Mouse (Mus musculus): ENCODE results near the gene Wdfy2. TPM values are rescaled to one million over a fixed set of nuclear protein-coding genes. Genes with fewer than 3 reads are reported as not detected.

Gene Wdfy2
- polyA plus RNA-seq, 1 experiment: 2.6 TPM

DNA sequence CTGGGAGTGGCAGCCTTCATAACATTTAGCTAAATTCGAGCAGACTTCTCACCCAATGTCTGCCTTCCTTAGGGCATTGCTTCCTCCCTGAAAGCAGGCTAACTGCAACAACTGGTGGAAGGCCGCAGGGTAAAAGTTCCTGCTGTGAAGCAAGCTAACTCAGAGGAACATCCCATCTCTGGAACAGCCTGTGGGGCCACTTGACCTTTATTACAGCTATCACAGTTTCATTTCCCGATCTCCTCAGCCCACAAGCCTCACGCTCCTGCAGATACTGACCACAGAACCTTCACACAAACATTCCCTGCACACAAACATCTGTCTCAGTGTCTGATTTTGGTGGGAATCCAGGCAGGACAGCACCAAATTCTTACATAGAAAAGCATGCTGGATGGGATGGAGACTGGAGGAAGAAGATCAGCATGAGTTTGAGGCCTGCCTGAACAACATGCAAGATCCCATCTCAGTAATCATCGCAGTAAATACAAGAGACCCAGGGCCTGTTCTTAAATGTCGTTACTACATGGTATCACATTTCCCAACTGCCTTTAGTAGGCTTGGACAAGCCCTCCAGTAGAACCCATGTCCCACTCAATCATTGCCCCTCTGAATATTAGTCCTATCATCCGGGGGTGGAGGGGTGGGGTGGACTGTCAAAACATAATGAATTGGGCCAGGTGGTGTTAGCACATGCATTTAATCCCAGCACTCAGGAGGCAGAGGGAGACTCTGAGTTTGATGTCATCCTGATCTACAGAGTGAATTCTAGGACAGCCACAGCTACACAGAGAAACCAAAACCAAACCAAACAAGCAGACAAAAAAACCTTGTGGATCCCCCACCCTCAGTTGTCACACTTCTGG lies 28.6 kb upstream of the Wdfy2 start:
- no peaks in the 10 kb centered on the region for H3K27me3 ChIP-seq (ENCODE audit: control insufficient read depth, insufficient read depth, low read length)
- no peak overlapping the region for H3K27ac ChIP-seq (ENCODE audit: insufficient read depth, low read depth, low read length)
- no peak for TF ChIP-seq POLR2A (IDR thresholded peaks at IDR 0.05; ENCODE audit: low read depth, low read length)
- TF ChIP-seq CTCF (IDR thresholded peaks at IDR 0.05; ENCODE audit: extremely low read depth, insufficient read length, insufficient replicate concordance, low read depth, low read length): no peak
- WGBS: 59% methylated on average over 7 of the region's 7 CpGs
- H3K36me3 ChIP-seq (ENCODE audit: control insufficient read depth, insufficient read depth, low read length): no peaks in the 10 kb centered on the region
- peaks cover 2% of the 10 kb centered on the region; the same call in 1 of the 2 replicates for H3K4me1 ChIP-seq (ENCODE audit: control insufficient read depth, insufficient read depth, insufficient read length, low read length)
- H3K4me3 ChIP-seq (ENCODE audit: low read depth, low read length): no peak overlapping the region

DNA sequence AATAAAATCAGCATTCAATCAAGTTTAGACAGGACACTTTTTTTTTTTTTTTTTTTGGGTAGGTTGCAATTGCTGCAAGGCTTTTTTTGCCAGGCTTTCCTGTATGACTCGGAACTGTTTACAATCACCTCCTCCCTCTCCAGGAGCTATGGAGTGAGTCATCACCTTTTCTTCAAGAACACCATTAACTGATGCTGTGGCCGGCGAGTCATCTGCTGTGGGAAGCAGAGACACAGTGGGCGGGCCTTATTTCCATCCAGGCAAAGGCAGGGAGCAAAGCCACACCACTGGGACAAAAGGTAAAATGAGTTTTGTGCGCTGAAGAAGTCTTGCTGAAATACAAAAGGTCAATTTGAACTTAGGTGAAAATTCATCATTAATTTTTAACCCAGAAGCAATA lies 24.7 kb upstream of the Wdfy2 start:
- WGBS: 20% methylated on average over 5 of the region's 5 CpGs
- peaks cover 2% of the 10 kb centered on the region; the same call in 1 of the 2 replicates for H3K4me1 ChIP-seq (ENCODE audit: control insufficient read depth, insufficient read depth, insufficient read length, low read length)
- H3K36me3 ChIP-seq (ENCODE audit: control insufficient read depth, insufficient read depth, low read length): no peaks in the 10 kb centered on the region
- TF ChIP-seq CTCF (IDR thresholded peaks at IDR 0.05; ENCODE audit: extremely low read depth, insufficient read length, insufficient replicate concordance, low read depth, low read length): no peak
- no peak for TF ChIP-seq POLR2A (IDR thresholded peaks at IDR 0.05; ENCODE audit: low read depth, low read length)
- no peak overlapping the region for H3K27ac ChIP-seq (ENCODE audit: insufficient read depth, low read depth, low read length)
- no peak overlapping the region for H3K4me3 ChIP-seq (ENCODE audit: low read depth, low read length)
- H3K27me3 ChIP-seq (ENCODE audit: control insufficient read depth, insufficient read depth, low read length): no peaks in the 10 kb centered on the region; the same call in 1 of the 2 replicates

DNA sequence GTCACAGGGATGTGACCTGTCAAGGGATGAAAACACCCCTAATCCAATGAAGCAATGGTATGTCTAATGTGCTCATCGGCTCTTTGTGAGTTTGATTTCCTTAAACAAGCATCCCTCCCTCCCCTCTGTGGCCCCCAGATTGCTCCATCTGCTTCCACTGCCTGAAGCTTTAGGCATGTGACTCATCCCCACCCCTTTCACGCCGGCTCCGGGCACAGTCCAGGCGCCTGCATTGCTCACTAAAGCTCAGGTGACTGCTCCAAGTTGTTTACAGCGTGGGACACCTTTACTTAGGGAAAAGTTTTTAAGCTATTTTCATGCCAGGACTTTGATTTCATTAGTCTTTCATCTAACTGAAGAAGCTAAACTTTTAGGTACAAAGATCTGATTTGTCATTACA lies 22.9 kb upstream of the Wdfy2 start:
- Histone ChIP-seq H3K27me3 (ENCODE audit: control insufficient read depth, insufficient read depth, low read length) (no peaks in the 10 kb centered on the region; the same call in 1 of the 2 replicates), H3K27ac (ENCODE audit: insufficient read depth, low read depth, low read length) (no peak overlapping the region), H3K4me3 (ENCODE audit: low read depth, low read length) (no peak overlapping the region), H3K4me1 (ENCODE audit: control insufficient read depth, insufficient read depth, insufficient read length, low read length) (peaks cover 2% of the 10 kb centered on the region; the same call in 1 of the 2 replicates), H3K36me3 (ENCODE audit: control insufficient read depth, insufficient read depth, low read length) (no peaks in the 10 kb centered on the region)
- WGBS: 27% methylated on average over 6 of the region's 6 CpGs
- TF ChIP-seq CTCF (IDR thresholded peaks at IDR 0.05; ENCODE audit: extremely low read depth, insufficient read length, insufficient replicate concordance, low read depth, low read length) (no peak), POLR2A (IDR thresholded peaks at IDR 0.05; ENCODE audit: low read depth, low read length) (no peak)

DNA sequence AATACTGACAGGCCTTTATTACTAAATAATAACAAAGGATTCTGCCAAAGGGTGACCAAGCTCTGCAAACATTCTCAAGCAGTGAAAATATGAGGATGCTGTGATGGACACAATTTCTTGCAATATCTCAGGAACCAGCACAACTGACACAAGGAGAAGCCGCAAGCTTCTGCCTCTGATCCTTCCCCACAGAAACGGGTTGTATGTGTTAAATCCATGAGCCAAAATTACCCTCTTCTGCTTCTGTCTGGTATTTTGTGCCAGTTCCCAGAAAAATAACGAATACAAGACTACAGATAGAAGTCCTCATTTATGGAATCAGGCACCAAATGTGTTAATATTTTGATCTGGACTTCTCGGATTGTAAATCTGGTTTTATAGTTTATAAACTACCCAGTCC lies 20.7 kb upstream of the Wdfy2 start:
- WGBS: 82% methylated on average over 4 of the region's 4 CpGs
- Histone ChIP-seq H3K4me1 (ENCODE audit: control insufficient read depth, insufficient read depth, insufficient read length, low read length) (peaks cover 2% of the 10 kb centered on the region; the same call in 1 of the 2 replicates), H3K27ac (ENCODE audit: insufficient read depth, low read depth, low read length) (no peak overlapping the region), H3K36me3 (ENCODE audit: control insufficient read depth, insufficient read depth, low read length) (no peaks in the 10 kb centered on the region), H3K27me3 (ENCODE audit: control insufficient read depth, insufficient read depth, low read length) (no peaks in the 10 kb centered on the region; the same call in 1 of the 2 replicates), H3K4me3 (ENCODE audit: low read depth, low read length) (no peak overlapping the region)
- TF ChIP-seq CTCF (IDR thresholded peaks at IDR 0.05; ENCODE audit: extremely low read depth, insufficient read length, insufficient replicate concordance, low read depth, low read length) (no peak), POLR2A (IDR thresholded peaks at IDR 0.05; ENCODE audit: low read depth, low read length) (no peak)

DNA sequence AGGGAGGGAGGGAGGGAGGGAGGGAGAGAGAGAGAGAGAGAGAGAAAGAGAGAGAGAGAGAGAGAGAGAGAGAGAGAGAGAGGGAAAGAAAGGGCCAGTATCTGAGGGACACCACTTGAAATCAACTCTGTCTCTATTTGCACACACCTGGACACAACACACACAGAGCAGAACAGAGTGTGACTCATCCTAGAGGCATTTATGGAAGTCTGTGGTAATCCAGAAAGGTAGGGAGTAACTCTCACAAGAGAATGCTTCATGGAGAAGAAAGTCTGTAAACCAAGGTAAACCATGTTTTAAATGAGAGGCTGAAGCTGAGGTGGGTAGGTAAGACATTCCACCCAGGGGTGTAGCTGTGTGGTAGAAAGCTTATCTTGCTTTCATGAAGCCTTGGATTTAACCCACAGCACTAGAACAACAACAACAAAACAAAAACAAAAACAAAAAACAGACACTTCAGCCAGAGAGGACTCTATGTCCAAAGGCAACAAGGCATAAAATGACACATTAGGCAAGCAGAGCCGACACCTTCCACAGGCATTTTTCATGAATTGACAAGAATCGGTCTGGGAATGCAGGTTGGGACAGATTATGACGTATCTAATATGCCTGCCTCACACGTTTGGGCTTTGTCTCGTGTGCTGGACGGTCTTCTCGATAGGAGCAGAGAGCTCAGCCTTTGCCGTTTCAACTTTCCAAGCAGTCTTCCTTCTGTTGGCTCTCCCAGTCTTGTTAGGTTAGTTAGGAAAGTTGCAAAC lies 11.7 kb upstream of the Wdfy2 start:
- no peaks in the 10 kb centered on the region for H3K36me3 ChIP-seq (ENCODE audit: control insufficient read depth, insufficient read depth, low read length)
- TF ChIP-seq CTCF (IDR thresholded peaks at IDR 0.05; ENCODE audit: extremely low read depth, insufficient read length, insufficient replicate concordance, low read depth, low read length): no peak
- TF ChIP-seq POLR2A (IDR thresholded peaks at IDR 0.05; ENCODE audit: low read depth, low read length): no peak
- no peaks in the 10 kb centered on the region for H3K27me3 ChIP-seq (ENCODE audit: control insufficient read depth, insufficient read depth, low read length)
- no peak overlapping the region for H3K4me3 ChIP-seq (ENCODE audit: low read depth, low read length)
- no peaks in the 10 kb centered on the region for H3K4me1 ChIP-seq (ENCODE audit: control insufficient read depth, insufficient read depth, insufficient read length, low read length)
- 77% methylated on average over 8 of the region's 8 CpGs for WGBS
- H3K27ac ChIP-seq (ENCODE audit: insufficient read depth, low read depth, low read length): no peak overlapping the region

DNA sequence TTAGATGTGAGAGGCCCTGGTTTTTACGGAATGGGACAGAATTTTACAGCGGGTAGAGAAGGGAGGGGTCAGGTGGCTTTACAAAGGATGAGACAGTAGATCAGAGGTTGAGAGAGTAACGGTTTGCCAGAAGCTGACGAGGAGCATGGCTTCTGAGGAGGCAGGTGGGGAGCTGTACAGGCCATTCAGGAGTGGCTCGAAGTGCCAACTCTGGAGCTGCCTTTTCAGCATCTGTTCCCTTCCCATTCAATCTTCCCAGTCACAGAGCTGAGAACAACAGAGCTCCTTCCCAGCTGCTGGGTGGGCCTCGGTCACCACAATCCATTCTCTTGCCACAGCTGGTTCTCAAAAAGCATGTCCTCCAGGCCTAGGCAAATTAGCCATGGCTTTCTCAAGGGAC lies 8.2 kb upstream of the Wdfy2 start:
- Histone ChIP-seq H3K36me3 (ENCODE audit: control insufficient read depth, insufficient read depth, low read length) (no peaks in the 10 kb centered on the region), H3K4me3 (ENCODE audit: low read depth, low read length) (no peak overlapping the region), H3K27me3 (ENCODE audit: control insufficient read depth, insufficient read depth, low read length) (no peaks in the 10 kb centered on the region), H3K27ac (ENCODE audit: insufficient read depth, low read depth, low read length) (no peak overlapping the region), H3K4me1 (ENCODE audit: control insufficient read depth, insufficient read depth, insufficient read length, low read length) (no peaks in the 10 kb centered on the region)
- 67% methylated on average over 6 of the region's 6 CpGs for WGBS
- TF ChIP-seq POLR2A (IDR thresholded peaks at IDR 0.05; ENCODE audit: low read depth, low read length): no peak
- TF ChIP-seq CTCF (IDR thresholded peaks at IDR 0.05; ENCODE audit: extremely low read depth, insufficient read length, insufficient replicate concordance, low read depth, low read length): no peak

Measured in small intestine, adult 2 months (tissue).